Comparison of ENCODE assay signal across 8 mouse cellular contexts in genomic region chr8:95141469-95142074, GRCm38 (mm10).
DNase-seq lines count a peak whose midpoint lies in the region; ATAC-seq and TF ChIP-seq lines count a peak whose summit lies in the region.

No protein-coding gene starts in this region.

- H3K27ac ChIP-seq in testis, adult 2 months (ENCODE audit: control insufficient read depth, insufficient read depth, low read depth, low read length) = no peak overlapping the region; the same call in 1 of the 2 replicates
- H3K27ac ChIP-seq in forebrain, embryonic 12.5 days = no peak overlapping the region
- H3K27ac ChIP-seq in kidney, embryonic 15.5 days = peak overlapping the region; percentile 86

- no peaks in the 10 kb centered on the region for H3K27me3 ChIP-seq in testis, adult 2 months (ENCODE audit: control insufficient read depth, insufficient read depth, low read length)
- peaks cover 70% of the 10 kb centered on the region for H3K27me3 ChIP-seq in forebrain, embryonic 12.5 days
- no peaks in the 10 kb centered on the region for H3K27me3 ChIP-seq in kidney, embryonic 15.5 days

- H3K4me1 ChIP-seq in testis, adult 2 months (ENCODE audit: control insufficient read depth, insufficient read depth, low read length) = peaks cover 40% of the 10 kb centered on the region
- H3K4me1 ChIP-seq in forebrain, embryonic 12.5 days = peaks cover 46% of the 10 kb centered on the region
- H3K4me1 ChIP-seq in kidney, embryonic 15.5 days = peaks cover 77% of the 10 kb centered on the region

- no peak for TF ChIP-seq POLR2A in testis, adult 2 months (IDR thresholded peaks at IDR 0.05; ENCODE audit: control insufficient read depth, low read depth, low read length)

- peak overlapping the region; percentile 78 for H3K9ac ChIP-seq in forebrain, embryonic 12.5 days
- peak overlapping the region; percentile 70 for H3K9ac ChIP-seq in kidney, embryonic 15.5 days

- no peaks in the 10 kb centered on the region for H3K36me3 ChIP-seq in testis, adult 2 months (ENCODE audit: control insufficient read depth, insufficient read depth, low read length)
- H3K36me3 ChIP-seq in forebrain, embryonic 12.5 days (replicated peaks) = no peaks in the 10 kb centered on the region
- H3K36me3 ChIP-seq in kidney, embryonic 15.5 days = no peaks in the 10 kb centered on the region

- WGBS in forebrain, embryonic 12.5 days = 3% methylated on average over 6 of the region's 6 CpGs
- WGBS in kidney, embryonic 15.5 days = 0% methylated on average over 6 of the region's 6 CpGs

- DNase-seq in testis, postnatal 14 days (ENCODE audit: low spot score) = no peak
- DNase-seq in mesoderm, embryonic 11.5 days (ENCODE audit: low read depth, low spot score) = peak; percentile 23
- no peak for DNase-seq in B cell, adult 2 months
- DNase-seq in right cerebral cortex, adult 18-20 months = no peak
- no peak for DNase-seq in T-cell, adult 2 months (ENCODE audit: low spot score)

- TF ChIP-seq CTCF in testis, adult 2 months (IDR thresholded peaks at IDR 0.05; ENCODE audit: control insufficient read depth, insufficient read depth, insufficient replicate concordance, low read depth, low read length) = no peak

- H3K4me3 ChIP-seq in testis, adult 2 months (ENCODE audit: control insufficient read depth, low read depth, low read length) = peak overlapping the region; percentile 92
- peak overlapping the region; percentile 67 for H3K4me3 ChIP-seq in forebrain, embryonic 12.5 days (replicated peaks)
- peak overlapping the region; percentile 65 for H3K4me3 ChIP-seq in kidney, embryonic 15.5 days (replicated peaks)

- H3K9me3 ChIP-seq in forebrain, embryonic 12.5 days = no peaks in the 10 kb centered on the region
- no peaks in the 10 kb centered on the region for H3K9me3 ChIP-seq in kidney, embryonic 15.5 days (replicated peaks)

- ATAC-seq in forebrain, embryonic 12.5 days (ENCODE audit: low FRiP score) = no peak; the same call in 1 of the 2 replicates
- ATAC-seq in kidney, embryonic 15.5 days (replicated peaks; ENCODE audit: low FRiP score) = peak; percentile 20

- peak overlapping the region; percentile 99 for H3K4me2 ChIP-seq in forebrain, embryonic 12.5 days
- peak overlapping the region; percentile 79 for H3K4me2 ChIP-seq in kidney, embryonic 15.5 days
